Mouse (Mus musculus): Measurements from ENCODE around the gene Echs1.

Echs1 gene

GRCm38 (mm10) chr7:140061832-140062130 lies 54.5 kb downstream of the Echs1 start:
- no peak for DNase-seq (ENCODE audit: low spot score in 2 of 2)

- DNase-seq (ENCODE audit: low spot score in 2 of 2): no peak
Observed at GRCm38 (mm10) chr7:140060936-140061831, 55.1 kb downstream of the Echs1 start.

- no peak for DNase-seq (ENCODE audit: low spot score in 2 of 2)
Observed at GRCm38 (mm10) chr7:140059601-140060000, 56.7 kb downstream of the Echs1 start.

GRCm38 (mm10) chr7:140058528-140058927 lies 57.7 kb downstream of the Echs1 start:
- no peak for DNase-seq (ENCODE audit: low spot score in 2 of 2)

GRCm38 (mm10) chr7:140057413-140058407 lies 58.6 kb downstream of the Echs1 start:
- no peak for DNase-seq (ENCODE audit: low spot score in 2 of 2)
